Mouse (Mus musculus): ENCODE measurements at regions not wholly inside any gene's neighbourhood (a gene's known extent, or its start where the extent isn't known, plus 50 kb on each side); places are given as distances from the start of the nearest gene placed in this dataset.
A peak's percentile ranks its signal among the peaks of the same experiment; 100 is the strongest.
"Not testable (repeated sequence)": the region's sequence is repeated elsewhere in the genome, so short reads cannot be mapped to it uniquely, and the experiment has no call there.

- not testable (repeated sequence) for DNase-seq (ENCODE audit: low read depth, low spot score)
These were observed 73.9 kb upstream of the Gm15319 start for GRCm38 (mm10) chr8:20436956-20437355.

GRCm38 (mm10) chr8:20433236-20433635 lies 70.2 kb upstream of the Gm15319 start:
- not testable (repeated sequence) for DNase-seq (ENCODE audit: low read depth, low spot score)

GRCm38 (mm10) chr8:20429469-20429868 lies 66.5 kb upstream of the Gm15319 start:
- DNase-seq (ENCODE audit: low read depth, low spot score): not testable (repeated sequence)

GRCm38 (mm10) chr8:20424903-20425222 lies 61.9 kb upstream of the Gm15319 start:
- DNase-seq (ENCODE audit: low read depth, low spot score): peak; percentile 11

- DNase-seq (ENCODE audit: low read depth, low spot score): peak; percentile 2
These were observed 61.3 kb upstream of the Gm15319 start for GRCm38 (mm10) chr8:20424104-20424902.

GRCm38 (mm10) chr8:20420807-20421206 lies 57.8 kb upstream of the Gm15319 start:
- not testable (repeated sequence) for DNase-seq (ENCODE audit: low read depth, low spot score)
